Mouse (Mus musculus): Measurements from ENCODE around the gene Eci1. TPM values are rescaled to one million over a fixed set of nuclear protein-coding genes. Genes with fewer than 3 reads are reported as not detected.

Eci1 gene
- total and polyA plus RNA-seq, 2 experiments from 2014 or later, result 22.0 to 30.0 TPM

GRCm38 (mm10) chr17:24462932-24463331, 36.5 kb downstream of the Eci1 start:
- DNase-seq (no peak), ATAC-seq (no peak)
- Histone ChIP-seq H3K4me1 (ENCODE audit: insufficient read depth) (no peaks in the 10 kb centered on the region), H3K27me3 (ENCODE audit: insufficient read depth, low read length) (no peaks in the 10 kb centered on the region), H3K36me3 (ENCODE audit: insufficient read depth) (no peaks in the 10 kb centered on the region), H3K27ac (ENCODE audit: low read depth, low read length) (no peak overlapping the region), H3K4me2 (ENCODE audit: low read depth) (no peak overlapping the region), H3K9me3 (ENCODE audit: low read length) (no peaks in the 10 kb centered on the region), H3K9ac (no peak overlapping the region), H3K4me3 (ENCODE audit: low read depth, low read length) (no peak overlapping the region)
- no peak for TF ChIP-seq CTCF (IDR thresholded peaks at IDR 0.05; ENCODE audit: low read depth)
- WGBS, result 84% methylated on average over 1 of the region's 1 CpGs

GRCm38 (mm10) chr17:24463374-24464133, 37.1 kb downstream of the Eci1 start:
- no peaks in the 10 kb centered on the region for H3K9me3 ChIP-seq (ENCODE audit: low read length)
- no peak for ATAC-seq
- TF ChIP-seq CTCF (IDR thresholded peaks at IDR 0.05; ENCODE audit: low read depth), result no peak
- no peaks in the 10 kb centered on the region for H3K4me1 ChIP-seq (ENCODE audit: insufficient read depth)
- no peaks in the 10 kb centered on the region for H3K36me3 ChIP-seq (ENCODE audit: insufficient read depth)
- H3K4me3 ChIP-seq (ENCODE audit: low read depth, low read length), result no peak overlapping the region
- no peak overlapping the region for H3K27ac ChIP-seq (ENCODE audit: low read depth, low read length)
- no peaks in the 10 kb centered on the region for H3K27me3 ChIP-seq (ENCODE audit: insufficient read depth, low read length)
- 62% methylated on average over 6 of the region's 6 CpGs for WGBS
- H3K9ac ChIP-seq, result no peak overlapping the region
- no peak for DNase-seq
- no peak overlapping the region for H3K4me2 ChIP-seq (ENCODE audit: low read depth)

GRCm38 (mm10) chr17:24468636-24469246, 42.3 kb downstream of the Eci1 start:
- H3K4me2 ChIP-seq (ENCODE audit: low read depth), result no peak overlapping the region
- 93% methylated on average over 5 of the region's 5 CpGs for WGBS
- no peak overlapping the region for H3K27ac ChIP-seq (ENCODE audit: low read depth, low read length)
- no peak for TF ChIP-seq CTCF (IDR thresholded peaks at IDR 0.05; ENCODE audit: low read depth)
- peaks cover under 1% of the 10 kb centered on the region; the same call in 1 of the 2 replicates for H3K36me3 ChIP-seq (ENCODE audit: insufficient read depth)
- DNase-seq (no peak), ATAC-seq (no peak)
- no peak overlapping the region for H3K4me3 ChIP-seq (ENCODE audit: low read depth, low read length)
- H3K9ac ChIP-seq, result no peak overlapping the region
- no peaks in the 10 kb centered on the region for H3K27me3 ChIP-seq (ENCODE audit: insufficient read depth, low read length)
- H3K9me3 ChIP-seq (ENCODE audit: low read length), result no peaks in the 10 kb centered on the region
- H3K4me1 ChIP-seq (ENCODE audit: insufficient read depth), result peaks cover 10% of the 10 kb centered on the region

GRCm38 (mm10) chr17:24469336-24469909, 43.0 kb downstream of the Eci1 start:
- DNase-seq (no peak), ATAC-seq (no peak)
- peak overlapping the region; percentile 93 for H3K4me2 ChIP-seq (ENCODE audit: low read depth)
- peaks cover 10% of the 10 kb centered on the region for H3K4me1 ChIP-seq (ENCODE audit: insufficient read depth)
- no peaks in the 10 kb centered on the region for H3K9me3 ChIP-seq (ENCODE audit: low read length)
- H3K27ac ChIP-seq (ENCODE audit: low read depth, low read length), result peak overlapping the region; percentile 79
- WGBS, result 21% methylated on average over 7 of the region's 7 CpGs
- peak overlapping the region; percentile 68 for H3K9ac ChIP-seq
- peak overlapping the region; percentile 81 for H3K4me3 ChIP-seq (ENCODE audit: low read depth, low read length)
- no peaks in the 10 kb centered on the region for H3K27me3 ChIP-seq (ENCODE audit: insufficient read depth, low read length)
- TF ChIP-seq CTCF (IDR thresholded peaks at IDR 0.05; ENCODE audit: low read depth), result no peak
- H3K36me3 ChIP-seq (ENCODE audit: insufficient read depth), result peaks cover 8% of the 10 kb centered on the region

- peak within 1 kb of the TSS; percentile 93 for H3K4me2 ChIP-seq (ENCODE audit: low read depth)
- H3K9ac ChIP-seq, result peak within 1 kb of the TSS; percentile 68
- DNase-seq (peak; percentile 100), ATAC-seq (peak; percentile 99)
- H3K36me3 ChIP-seq (ENCODE audit: insufficient read depth), result peaks cover 14% of the 10 kb centered on the region
- peak within 1 kb of the TSS; percentile 81 for H3K4me3 ChIP-seq (ENCODE audit: low read depth, low read length)
- WGBS, result 1% methylated on average over 64 of the region's 75 CpGs
- TF ChIP-seq CTCF (IDR thresholded peaks at IDR 0.05; ENCODE audit: low read depth), result no peak
- H3K4me1 ChIP-seq (ENCODE audit: insufficient read depth), result peaks cover 10% of the 10 kb centered on the region
- H3K9me3 ChIP-seq (ENCODE audit: low read length), result no peaks in the 10 kb centered on the region
- peak within 1 kb of the TSS; percentile 85 for H3K27ac ChIP-seq (ENCODE audit: low read depth, low read length)
- no peaks in the 10 kb centered on the region for H3K27me3 ChIP-seq (ENCODE audit: insufficient read depth, low read length)
These were observed 43.6 kb downstream of the Eci1 start, which contains the start of the genes E4f1 and Pgp for GRCm38 (mm10) chr17:24469910-24470602. E4f1 (minus strand) TSS chr17:24470313. Pgp (plus strand) TSS chr17:24470392.

GRCm38 (mm10) chr17:24470701-24471527, 44.5 kb downstream of the Eci1 start:
- no peak for ATAC-seq

More at GRCm38 (mm10) chr17:24470701-24471527, 44.5 kb downstream of the Eci1 start:
- H3K9ac ChIP-seq, result peak overlapping the region; percentile 68
- H3K36me3 ChIP-seq (ENCODE audit: insufficient read depth), result peaks cover 23% of the 10 kb centered on the region
- no peaks in the 10 kb centered on the region for H3K9me3 ChIP-seq (ENCODE audit: low read length)
- H3K4me1 ChIP-seq (ENCODE audit: insufficient read depth), result peaks cover 10% of the 10 kb centered on the region
- WGBS, result 2% methylated on average over 68 of the region's 68 CpGs
- H3K27me3 ChIP-seq (ENCODE audit: insufficient read depth, low read length), result no peaks in the 10 kb centered on the region
- H3K27ac ChIP-seq (ENCODE audit: low read depth, low read length), result peak overlapping the region; percentile 85
- peak overlapping the region; percentile 93 for H3K4me2 ChIP-seq (ENCODE audit: low read depth)
- TF ChIP-seq CTCF (IDR thresholded peaks at IDR 0.05; ENCODE audit: low read depth), result no peak
- no peak for DNase-seq
- peak overlapping the region; percentile 81 for H3K4me3 ChIP-seq (ENCODE audit: low read depth, low read length)

Measured in forebrain, postnatal 0 days (tissue).